Mouse (Mus musculus) frontal cortex, postnatal 36 days (tissue): ENCODE results near the gene Fscn2.

Experiments used
- DNase-seq, 2 experiments: peaks; one replicate each; pipeline ENCODE4 v3.0.0; 2022; ENCODE audit warnings: low spot score in 2 of 2

Fscn2 gene

GRCm38 (mm10) chr11:120360062-120360461 is 1.3 kb upstream of the Fscn2 start:
- DNase-seq, result no peak

- no peak for DNase-seq
Measured at GRCm38 (mm10) chr11:120360755-120361154, 579 bp upstream of the Fscn2 start.

- no peak for DNase-seq
Measured at GRCm38 (mm10) chr11:120362891-120363290, 1.6 kb downstream of the Fscn2 start.

GRCm38 (mm10) chr11:120366443-120367027 is 5.2 kb downstream of the Fscn2 start:
- DNase-seq, result no peak

DNA sequence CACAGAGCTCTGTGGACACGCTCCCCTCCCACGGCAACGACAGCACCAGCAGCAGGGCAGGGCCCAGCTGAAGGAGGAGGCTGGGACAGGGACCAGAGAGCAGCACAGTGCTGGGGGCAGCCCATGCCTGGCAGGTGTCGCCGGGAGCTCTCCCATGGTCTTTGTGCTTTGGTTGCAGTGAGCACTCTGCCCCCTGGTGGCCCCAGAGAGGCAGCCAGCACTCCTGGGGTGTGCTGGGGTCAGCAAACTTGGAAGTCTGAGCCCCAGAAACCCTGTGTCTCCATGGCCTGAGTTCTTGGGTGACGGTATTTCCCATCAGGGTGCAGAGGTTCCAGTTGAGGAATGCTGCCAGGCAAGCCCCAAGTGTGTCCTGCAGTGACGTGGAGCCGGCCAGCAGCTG is 8.3 kb downstream of the Fscn2 start:
- peak; percentile 50 to 55 for DNase-seq

GRCm38 (mm10) chr11:120373025-120373424 is 11.7 kb downstream of the Fscn2 start:
- no peak for DNase-seq

- DNase-seq, result no peak
Measured at GRCm38 (mm10) chr11:120373820-120374586, 12.7 kb downstream of the Fscn2 start.

- DNase-seq, result no peak
Measured at GRCm38 (mm10) chr11:120375324-120375723, 14.0 kb downstream of the Fscn2 start.

DNA sequence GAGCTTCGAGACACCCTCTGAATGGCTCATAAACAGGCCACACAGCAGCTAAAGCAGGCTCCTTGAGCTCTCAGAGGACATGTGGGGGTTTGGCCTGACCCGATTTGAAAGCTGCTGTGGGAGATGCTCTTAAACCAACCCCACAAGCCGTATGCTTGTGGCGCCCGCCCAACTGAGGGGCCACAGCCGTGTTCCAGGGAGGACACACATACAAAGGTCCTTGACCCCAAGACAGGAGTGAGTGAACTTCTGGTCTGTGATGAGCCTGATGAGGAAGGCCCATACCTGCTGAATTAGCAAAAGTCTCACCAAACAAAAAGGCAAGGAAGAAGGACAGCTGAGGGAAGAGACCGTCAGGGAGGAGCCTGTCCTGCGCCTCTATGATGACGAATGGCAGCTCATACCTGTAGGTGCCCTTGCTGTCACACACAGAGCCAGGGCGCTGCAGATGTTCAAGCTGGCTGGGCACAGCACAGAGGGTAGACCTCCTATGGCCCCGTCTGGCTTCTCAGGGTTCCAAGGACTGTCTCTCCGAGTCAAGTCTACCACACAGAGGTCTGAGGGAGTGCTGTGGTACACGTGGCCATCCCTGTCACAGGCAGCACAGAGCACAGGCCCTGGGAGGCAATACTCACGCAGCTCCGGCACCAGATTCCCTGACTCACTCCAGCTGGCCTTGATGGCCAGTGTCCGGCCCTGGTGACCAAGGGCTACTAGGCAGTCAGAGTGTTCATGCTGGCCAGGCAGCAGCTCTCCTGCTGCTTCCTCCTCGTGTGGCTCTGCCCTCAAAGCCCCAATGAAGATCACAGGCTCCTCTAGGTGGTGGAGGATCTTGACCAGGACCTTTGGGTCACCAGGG is 15.2 kb downstream of the Fscn2 start:
- no peak for DNase-seq

DNA sequence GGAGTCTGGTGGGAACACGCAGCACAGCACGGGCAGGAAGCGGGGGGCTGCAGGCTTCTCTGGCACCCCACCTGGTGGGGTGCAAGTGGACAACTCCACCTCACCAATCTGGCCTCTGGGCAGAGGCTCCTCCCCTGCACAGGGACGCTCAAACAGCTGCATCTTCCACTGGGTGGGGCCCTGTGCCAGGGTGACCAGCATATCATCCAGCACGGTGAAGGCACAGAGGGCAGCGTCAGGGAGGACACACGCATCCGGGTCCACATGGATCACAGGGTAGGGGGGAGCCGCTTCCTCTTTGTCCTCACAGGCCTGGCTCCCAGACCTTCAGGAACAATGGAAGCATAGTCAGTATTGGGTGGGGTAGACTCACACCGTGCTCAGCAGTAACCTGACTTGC is 16.0 kb downstream of the Fscn2 start:
- no peak for DNase-seq

DNA sequence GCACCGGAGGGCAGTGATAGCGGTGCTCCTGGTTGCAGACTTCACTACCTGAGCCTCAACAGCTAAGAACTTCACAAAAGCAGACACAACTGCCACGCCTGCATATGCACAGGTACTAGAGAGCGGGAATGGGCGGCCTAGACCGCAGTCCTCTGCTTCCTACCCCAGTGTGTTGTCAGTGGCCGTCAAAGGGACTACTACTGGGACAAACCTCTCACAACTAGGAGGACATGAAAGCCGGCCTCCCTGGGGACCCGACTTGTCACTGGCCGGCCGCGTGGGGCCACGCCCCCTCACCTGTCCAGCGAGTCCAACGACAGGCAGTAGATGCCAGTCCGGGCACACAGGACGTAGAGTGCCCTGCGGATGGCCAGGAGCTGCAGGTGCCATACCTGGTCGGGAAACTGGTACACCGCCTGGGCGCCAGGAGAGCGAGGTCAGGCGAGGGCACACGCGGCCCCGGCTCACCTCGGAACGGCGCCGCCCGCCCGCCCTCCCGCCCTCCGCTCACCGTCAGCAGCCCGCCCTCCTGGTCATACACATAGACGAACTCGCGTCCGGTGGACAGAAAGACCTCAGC is 16.8 kb downstream of the Fscn2 start:
- no peak for DNase-seq

DNA sequence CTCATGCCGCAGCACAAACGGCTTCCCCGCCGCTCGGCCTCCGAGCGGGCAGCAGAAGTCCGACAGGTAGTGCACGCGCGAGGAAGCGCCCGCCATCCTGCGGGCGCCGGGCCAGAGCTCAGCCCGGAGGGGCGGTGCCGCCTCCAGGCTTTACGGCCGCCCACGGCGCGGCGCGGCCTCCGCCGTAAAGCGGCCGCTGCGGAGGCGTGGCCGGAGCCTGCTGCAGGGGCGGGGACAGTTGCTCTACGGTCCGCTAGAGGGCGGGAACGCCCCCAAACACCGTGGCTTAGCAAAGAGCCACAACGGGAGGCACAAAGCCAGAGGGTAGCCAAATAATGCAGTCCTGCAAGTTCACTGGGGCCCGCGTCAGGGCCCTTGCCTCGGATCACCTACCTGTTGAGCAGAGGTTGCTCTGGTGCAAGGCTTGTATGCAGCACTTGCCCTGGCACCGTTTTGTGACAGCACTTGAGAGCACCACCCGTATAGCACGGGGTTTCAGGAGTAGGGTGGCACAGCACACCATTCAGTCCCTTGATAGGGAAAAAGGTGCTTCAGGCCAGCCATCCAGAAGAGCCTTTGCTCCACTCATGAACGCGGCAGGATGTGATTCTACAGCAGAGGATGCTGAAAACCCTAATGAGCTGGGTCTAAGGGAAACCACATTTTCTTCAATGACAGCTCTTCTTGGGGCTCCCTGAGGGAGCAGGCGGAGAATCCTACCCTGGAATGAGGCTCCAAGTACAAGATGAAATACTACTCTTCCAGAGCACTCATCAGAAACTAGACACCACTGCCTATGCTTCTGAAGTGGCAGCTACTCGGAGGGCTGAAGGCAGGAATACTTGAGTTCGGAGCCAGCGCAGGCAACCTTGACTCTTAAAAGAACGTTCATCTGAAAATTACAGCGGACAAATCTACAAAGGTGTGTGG is 17.5 kb downstream of the Fscn2 start, which contains the start of gene Faap100:
Faap100 (minus strand) TSS at position 154 of the 930 bp plus-strand sequence.
- peak; percentile 82 to 83 for DNase-seq

DNA sequence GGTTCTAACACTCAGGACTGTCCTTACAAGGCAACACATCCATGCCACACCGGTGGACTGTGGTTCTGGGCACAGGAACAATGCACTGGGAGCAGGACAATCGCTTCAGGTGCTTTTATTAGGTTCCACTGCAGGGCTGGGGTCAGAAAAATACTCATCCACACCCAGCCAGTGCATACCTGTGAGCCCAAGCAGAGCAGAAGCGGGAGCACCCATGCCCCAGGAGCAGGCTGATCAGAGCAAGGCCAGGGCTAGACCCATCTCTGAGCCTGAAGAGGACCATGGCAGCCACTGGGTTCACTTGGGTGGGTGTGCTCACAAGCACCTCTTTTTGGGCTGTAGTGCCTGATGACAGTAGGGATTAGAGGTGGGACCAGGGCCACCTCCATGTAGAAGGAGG is 18.9 kb downstream of the Fscn2 start:
- no peak for DNase-seq

DNA sequence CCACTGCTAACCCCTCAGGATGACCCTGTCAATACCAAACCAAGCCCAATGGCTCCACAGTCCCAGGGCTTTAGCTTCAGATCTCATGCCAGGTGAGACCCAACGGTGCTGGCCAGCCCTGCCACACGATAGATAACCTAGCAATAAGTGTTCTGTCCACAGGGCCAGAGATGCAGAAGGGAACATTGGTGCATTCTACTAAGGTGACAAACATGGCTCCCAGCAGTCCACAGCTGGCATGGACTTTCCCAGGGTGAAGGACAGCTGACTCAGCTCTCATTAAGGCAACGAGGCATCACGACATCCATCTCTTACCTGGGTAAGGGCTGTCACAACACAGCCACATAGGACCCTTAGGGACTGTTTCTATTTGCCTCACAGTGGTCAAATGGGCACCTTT is 19.8 kb downstream of the Fscn2 start:
- DNase-seq, result no peak

DNA sequence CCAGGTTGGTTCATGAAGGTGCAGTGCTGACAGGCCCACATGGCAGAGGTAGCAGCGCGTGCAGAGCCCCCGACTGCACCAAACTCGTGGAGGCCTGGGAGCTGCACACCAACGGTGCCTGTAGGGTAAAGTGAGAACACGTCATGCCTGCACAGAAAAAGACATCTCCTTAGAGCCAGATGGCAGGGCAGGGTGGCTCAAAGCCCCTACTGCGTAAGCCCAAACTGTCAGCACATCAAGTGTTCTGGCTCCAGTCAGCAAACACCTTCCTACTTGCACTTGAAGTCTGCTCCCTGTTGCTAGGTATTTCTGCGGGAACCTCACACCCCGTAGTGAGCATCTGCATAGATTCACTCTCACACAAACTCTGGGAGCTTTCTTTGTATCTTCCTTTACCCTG is 21.2 kb downstream of the Fscn2 start:
- DNase-seq, result peak; percentile 47 to 67

DNA sequence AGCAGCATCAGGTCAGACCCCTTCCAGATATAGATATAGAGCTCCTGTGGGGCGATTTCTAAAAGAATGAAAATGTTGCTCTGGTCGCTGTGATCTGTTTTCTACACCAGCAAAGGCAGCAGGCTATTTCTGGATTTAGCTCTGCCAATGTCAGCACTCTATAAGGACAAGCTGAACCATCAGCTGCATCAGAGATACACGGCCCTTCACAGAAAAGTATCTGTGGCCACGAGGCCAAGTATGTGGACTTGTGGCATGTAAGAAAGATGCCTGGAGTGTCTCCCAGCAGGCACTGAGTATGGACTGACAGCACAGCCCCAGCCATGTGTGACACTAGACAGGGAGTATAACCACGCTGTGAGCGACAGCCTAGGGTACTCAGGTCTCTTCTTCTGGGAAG is 25.3 kb downstream of the Fscn2 start:
- no peak for DNase-seq

DNA sequence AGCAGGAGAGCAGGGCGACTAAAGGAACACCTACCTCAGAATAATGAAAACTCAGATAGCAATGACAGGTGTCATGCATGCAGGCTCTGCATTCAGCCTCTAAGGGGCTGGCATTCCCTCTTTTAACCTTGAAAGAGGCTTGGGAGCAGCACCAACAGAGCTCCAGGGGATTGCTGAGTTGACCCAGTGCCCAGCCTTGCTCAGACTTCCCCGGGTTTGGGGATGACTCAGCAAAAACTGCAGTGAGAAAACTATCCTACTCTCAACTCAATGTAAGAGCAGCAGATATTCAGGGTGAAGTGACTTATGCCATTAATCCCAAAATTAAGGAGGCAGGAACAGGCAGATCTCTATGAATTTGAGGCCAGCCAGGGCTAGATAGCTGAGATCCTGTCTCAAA is 25.8 kb downstream of the Fscn2 start:
- no peak for DNase-seq

- no peak for DNase-seq
Measured at GRCm38 (mm10) chr11:120388580-120388979, 27.2 kb downstream of the Fscn2 start.

DNA sequence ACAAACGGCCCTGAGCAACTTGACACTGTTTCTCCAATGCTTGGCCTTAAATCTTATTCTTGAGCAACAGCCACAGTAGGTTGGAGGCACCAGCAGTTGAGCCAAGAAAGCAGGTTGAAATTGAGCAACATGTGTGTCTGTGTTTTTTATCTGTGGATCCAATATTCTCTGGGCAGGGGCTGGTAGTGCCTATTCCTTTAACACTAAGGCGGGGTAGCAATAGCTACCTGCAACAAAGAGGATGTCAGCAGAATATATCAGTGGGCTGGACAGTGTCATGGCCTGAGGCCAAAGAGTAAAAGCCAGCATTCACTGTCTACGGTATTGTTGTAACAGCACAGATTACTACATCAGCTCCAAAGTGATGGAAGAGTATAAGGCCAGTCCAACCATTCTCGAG is 34.3 kb downstream of the Fscn2 start:
- no peak for DNase-seq

GRCm38 (mm10) chr11:120397602-120398001 is 36.3 kb downstream of the Fscn2 start:
- DNase-seq, result no peak

- no peak for DNase-seq
Measured at GRCm38 (mm10) chr11:120399319-120399718, 38.0 kb downstream of the Fscn2 start.
